ENCODE assay signal across 24 mouse cellular contexts in genomic region chr1:150130070-150130469, GRCm38 (mm10). TPM values are rescaled to one million over a fixed set of nuclear protein-coding genes. Genes with fewer than 3 reads are reported as not detected.
A peak's percentile ranks its signal among the peaks of the same experiment; 100 is the strongest.
DNase-seq lines count a peak whose midpoint lies in the region; ATAC-seq lines count a peak whose summit lies in the region.
"Had no signal": no experiment of that assay in that cellular context is flagged by ENCODE, and none has a peak within 500 bp of the region (broad histone marks: within the 10 kb centered on the region; RNA-seq: fewer than 3 reads in every experiment).

No protein-coding gene starts in this region.

- DNase-seq in 3134 (ENCODE audit: extremely low read depth, insufficient read length, low spot score) (peak; percentile 60), 3T3-L1 (ENCODE audit: low read depth, low spot score) (peak; percentile 79), NIH3T3 (ENCODE audit: low read depth) (peak; percentile 37), ZHBTc4 (ENCODE audit: low read depth, low spot score) (peak; percentile 35)
- no peak for DNase-seq in thymus, postnatal 25 days
- DNase-seq in testis, postnatal 14 days (ENCODE audit: low spot score), result no peak
- no peak for DNase-seq in spleen, postnatal 36 days (ENCODE audit: low spot score in 2 of 2)
- DNase-seq: adrenal gland, postnatal 10 days; adrenal gland, postnatal 36 days; B cell, adult 2 months; cerebellum, adult 18-20 months; cerebellum, adult 9-10 months; cerebellum, postnatal 14 days; gastrocnemius, postnatal 25 days; kidney, adult 11 months; kidney, adult 8-10 months had no signal

- H3K4me3 ChIP-seq in forebrain, embryonic 12.5 days (replicated peaks), result no peak overlapping the region
- H3K4me3 ChIP-seq: forebrain, embryonic 10.5 days; hindbrain, embryonic 12.5 days; hindbrain, embryonic 15.5 days; intestine, embryonic 15.5 days had no signal

- H3K4me2 ChIP-seq in forebrain, embryonic 12.5 days, result no peak overlapping the region
- H3K4me2 ChIP-seq: heart, embryonic 11.5 days; hindbrain, embryonic 12.5 days; hindbrain, embryonic 15.5 days; intestine, embryonic 15.5 days had no signal

- 85% methylated on average over 6 of the region's 6 CpGs for WGBS in forebrain, embryonic 12.5 days

- no peak overlapping the region for H3K27ac ChIP-seq in forebrain, embryonic 12.5 days
- H3K27ac ChIP-seq: forebrain, embryonic 10.5 days; hindbrain, embryonic 12.5 days; hindbrain, embryonic 15.5 days; intestine, embryonic 15.5 days had no signal

- no peaks in the 10 kb centered on the region for H3K4me1 ChIP-seq in forebrain, embryonic 12.5 days
- H3K4me1 ChIP-seq: forebrain, embryonic 10.5 days; hindbrain, embryonic 12.5 days; hindbrain, embryonic 15.5 days; intestine, embryonic 15.5 days had no signal

- ATAC-seq in forebrain, embryonic 12.5 days (ENCODE audit: low FRiP score), result no peak
- ATAC-seq: forebrain, embryonic 14.5 days; intestine, embryonic 15.5 days had no signal

- no peaks in the 10 kb centered on the region for H3K36me3 ChIP-seq in forebrain, embryonic 12.5 days (replicated peaks)
- H3K36me3 ChIP-seq: forebrain, embryonic 10.5 days; hindbrain, embryonic 12.5 days; hindbrain, embryonic 15.5 days; intestine, embryonic 15.5 days had no signal

- no peak overlapping the region for H3K9ac ChIP-seq in forebrain, embryonic 12.5 days
- H3K9ac ChIP-seq: hindbrain, embryonic 12.5 days; hindbrain, embryonic 15.5 days; intestine, embryonic 15.5 days had no signal

- no peaks in the 10 kb centered on the region for H3K9me3 ChIP-seq in forebrain, embryonic 12.5 days
- H3K9me3 ChIP-seq: forebrain, embryonic 10.5 days; hindbrain, embryonic 12.5 days; intestine, embryonic 15.5 days had no signal

- H3K27me3 ChIP-seq in forebrain, embryonic 12.5 days, result no peaks in the 10 kb centered on the region
- H3K27me3 ChIP-seq: CH12.LX; hindbrain, embryonic 12.5 days; hindbrain, embryonic 15.5 days; intestine, embryonic 15.5 days had no signal

RNA-seq across cellular contexts. Expression of gene Ptgs2, which starts 30.2 kb away (rescaled TPM):
- 0.05 and 0.06 TPM in 2 replicates for polyA plus RNA-seq in forebrain, embryonic 12.5 days (2016; fragmentation: Nextera tagmentation; extraction: Ambion mirVana)
- polyA plus RNA-seq: forebrain, embryonic 10.5 days; forebrain, embryonic 14.5 days had no signal

Comparison
In these comparisons a context has a peak if more than half of its experiments do, and no peak if none do; other contexts are left out.
1. DNase-seq: peak in 3134 (single experiment), 3T3-L1 (single experiment), NIH3T3 (single experiment) and ZHBTc4 (single experiment); none in thymus, postnatal 25 days (single experiment), testis, postnatal 14 days (single experiment) and spleen, postnatal 36 days (0 of 2).